Mouse (Mus musculus): ENCODE data around the gene Cyth4. TPM values are rescaled to one million over a fixed set of nuclear protein-coding genes. Genes with fewer than 3 reads are reported as not detected.
A peak's percentile ranks its signal among the peaks of the same experiment; 100 is the strongest.

The Cyth4 gene
- 1 to 10 TPM; 5.5 to 5.8 TPM for total RNA-seq (2021)

DNA sequence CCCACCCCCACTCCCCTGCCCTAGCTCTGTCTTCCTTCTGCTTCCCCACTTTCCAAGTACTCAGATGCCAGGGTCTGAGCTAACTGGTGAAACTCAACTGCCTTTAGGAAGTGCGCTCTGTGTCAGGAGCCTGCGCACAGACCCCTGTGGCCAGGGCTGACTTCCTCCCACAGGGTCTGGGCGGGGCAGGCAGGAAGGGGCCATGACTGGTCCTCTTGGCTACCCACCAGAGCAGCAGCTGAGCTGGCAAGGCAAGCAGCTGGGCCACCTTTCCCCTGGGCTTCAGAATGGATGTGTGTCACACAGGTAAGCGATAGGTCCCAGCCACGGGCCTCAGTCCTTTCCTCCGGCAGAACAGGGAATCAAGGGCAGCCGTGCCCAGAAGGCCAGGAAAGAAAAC, at the start of gene Cyth4:
TSS of gene Cyth4 (plus strand) at position 134 of the 400 bp plus-strand sequence.
- peak; percentile 40 for DNase-seq (ENCODE audit: low spot score)
- intact Hi-C loops (cut with DNase I): no loop called here

DNA sequence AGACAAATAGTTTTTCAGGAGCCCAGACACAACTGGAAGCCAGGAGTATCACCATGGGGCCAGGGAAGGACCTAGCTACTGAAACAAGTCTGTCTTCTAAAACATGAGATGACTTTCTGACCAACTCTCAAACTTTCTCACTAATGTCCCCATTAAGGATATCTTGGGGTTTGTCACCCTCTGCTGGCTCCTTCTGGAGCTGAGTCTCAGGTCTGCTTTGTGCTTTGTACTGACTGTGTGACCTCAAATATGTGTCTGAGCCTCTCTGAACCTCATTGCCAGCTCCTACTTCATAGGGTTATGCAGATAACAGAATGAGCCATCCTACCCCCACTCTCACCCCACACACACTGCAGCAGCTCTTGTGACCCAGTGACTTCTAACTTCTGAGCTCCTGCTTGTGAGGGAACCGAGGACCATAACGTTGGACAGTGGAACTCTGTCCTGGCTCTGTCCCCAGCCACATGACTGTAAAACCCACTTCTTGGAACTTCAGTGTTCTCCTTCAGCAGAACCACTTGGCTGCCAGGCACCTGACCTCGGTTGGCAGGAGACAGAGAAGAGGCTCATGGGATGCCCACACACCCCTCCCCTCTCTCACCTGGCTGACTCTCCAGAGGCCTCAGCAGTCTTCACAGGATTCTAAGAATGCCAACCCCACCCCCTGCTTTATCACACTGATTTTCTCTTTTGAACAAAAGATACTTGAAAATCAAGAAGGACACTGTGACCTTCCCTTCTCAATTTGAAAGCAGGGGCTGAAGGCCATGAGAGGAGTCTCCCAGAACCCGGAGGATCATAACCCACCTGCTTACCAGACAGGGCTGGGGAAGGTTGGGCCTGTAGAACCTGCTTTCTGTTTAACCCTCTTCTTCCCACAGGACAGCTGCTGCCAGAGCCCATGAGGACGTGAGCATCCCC, 49.2 kb upstream of the Cyth4 start:
- intact Hi-C loops (cut with DNase I): loop anchor here (5.0 kb wide), 1 partner anchor 35 kb away; no protein-coding TSS in a partner anchor
- no peak for DNase-seq (ENCODE audit: low spot score)

DNA sequence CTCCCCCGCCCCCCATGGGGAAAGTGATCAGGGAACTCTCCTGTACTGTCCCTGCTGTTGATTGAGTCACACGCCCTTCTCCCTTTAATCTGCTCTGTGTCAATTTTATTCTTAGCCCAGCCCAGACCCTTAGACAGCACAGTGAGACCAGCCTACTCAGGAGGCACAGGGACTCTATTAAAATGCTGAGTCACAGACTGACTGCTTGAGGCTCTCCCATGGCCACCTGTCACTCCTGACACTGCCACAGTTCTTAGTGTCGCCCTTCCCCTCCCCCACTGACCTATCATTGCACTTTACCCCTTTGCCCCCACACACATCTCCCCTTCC, 48.5 kb upstream of the Cyth4 start:
- no peak for DNase-seq (ENCODE audit: low spot score)
- intact Hi-C loops (cut with DNase I): loop anchor here (5.0 kb wide), 1 partner anchor 36 kb away; no protein-coding TSS in a partner anchor

DNA sequence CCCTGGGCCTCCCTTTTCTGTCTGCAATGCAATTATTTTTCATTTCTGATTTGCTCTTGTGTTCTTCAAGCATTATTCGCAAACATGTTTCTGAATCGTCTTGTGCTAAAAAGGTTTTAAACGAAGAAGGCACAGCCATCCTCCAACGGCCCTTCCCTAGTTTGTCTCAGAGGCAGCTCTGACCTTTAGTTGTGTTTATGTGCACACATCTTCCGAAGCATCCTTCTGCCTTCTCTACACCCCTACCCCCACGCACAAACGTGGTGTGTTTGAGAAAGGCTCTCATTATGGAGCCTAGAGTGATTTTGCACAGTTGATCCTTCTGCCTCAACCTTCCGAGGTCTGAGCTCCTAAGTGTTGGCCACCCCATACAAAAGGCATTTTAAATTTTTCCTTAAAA, 48.1 kb upstream of the Cyth4 start:
- no peak for DNase-seq (ENCODE audit: low spot score)
- intact Hi-C loops (cut with DNase I): loop anchor here (5.0 kb wide), 1 partner anchor 36 kb away; no protein-coding TSS in a partner anchor

DNA sequence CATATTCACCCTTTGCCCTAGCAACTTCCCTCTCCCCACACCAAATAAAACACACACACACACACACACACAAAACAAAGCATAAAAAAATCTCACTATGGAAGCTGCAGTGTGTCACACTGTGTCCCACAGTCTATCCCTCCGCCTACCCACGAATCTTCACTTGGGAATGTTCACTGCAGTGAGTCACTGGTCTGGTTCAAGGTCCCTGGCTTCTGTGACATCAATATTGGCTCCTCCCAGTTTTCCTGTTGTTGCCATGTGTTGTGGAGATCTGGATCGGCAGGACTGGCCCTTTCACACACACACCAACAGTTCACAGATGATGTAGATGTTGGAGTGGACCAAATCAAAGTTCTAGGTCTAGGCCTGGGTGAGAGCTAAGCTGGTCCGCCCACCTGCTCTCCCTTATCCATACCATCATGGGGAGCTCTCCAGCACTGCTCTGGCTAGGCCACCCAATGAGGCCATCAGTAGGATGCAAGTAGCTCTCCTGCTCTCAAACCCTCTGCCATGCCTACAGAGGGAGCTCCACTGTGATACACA, 47.6 kb upstream of the Cyth4 start:
- DNase-seq (ENCODE audit: low spot score): no peak
- intact Hi-C loops (cut with DNase I): loop anchor here (5.0 kb wide), 1 partner anchor 37 kb away; no protein-coding TSS in a partner anchor

DNA sequence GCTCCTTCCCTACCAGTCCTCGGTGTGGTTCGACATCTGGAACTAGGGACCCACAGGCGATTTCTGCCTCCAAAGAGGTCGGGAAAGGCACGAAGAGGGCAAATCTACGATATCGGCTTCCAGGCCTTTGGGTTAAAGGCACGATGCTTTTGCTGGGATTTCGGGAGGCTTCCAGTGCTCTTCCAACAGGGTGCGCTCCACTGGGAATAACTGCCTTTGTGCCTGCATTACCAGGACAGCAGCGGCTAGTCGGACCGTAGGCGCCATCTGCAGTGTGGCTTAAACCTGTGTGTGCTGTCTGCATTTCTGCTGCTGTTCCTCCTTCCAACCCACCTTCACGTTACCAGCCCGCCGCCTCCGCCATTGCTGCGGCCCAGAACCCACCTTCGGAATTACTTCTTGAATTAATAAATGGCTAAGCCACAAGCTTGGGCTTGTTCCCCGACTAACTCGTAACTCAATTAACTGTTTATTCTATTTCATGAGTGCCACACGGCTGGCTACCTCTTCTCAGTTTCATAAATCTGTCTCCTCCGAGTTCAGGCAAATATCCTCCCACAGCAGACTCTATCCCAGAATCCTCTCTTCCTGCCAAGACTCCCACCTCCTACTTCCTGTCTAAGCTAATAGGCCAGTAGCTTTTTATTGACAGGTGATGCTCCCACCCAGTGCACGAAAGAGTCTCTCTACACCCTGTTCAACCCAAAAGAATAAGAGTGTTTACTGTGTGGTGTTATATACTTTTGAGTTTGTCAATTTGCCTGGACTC, 42.1 kb upstream of the Cyth4 start:
- intact Hi-C loops (cut with DNase I): no loop called here
- no peak for DNase-seq (ENCODE audit: low spot score)

DNA sequence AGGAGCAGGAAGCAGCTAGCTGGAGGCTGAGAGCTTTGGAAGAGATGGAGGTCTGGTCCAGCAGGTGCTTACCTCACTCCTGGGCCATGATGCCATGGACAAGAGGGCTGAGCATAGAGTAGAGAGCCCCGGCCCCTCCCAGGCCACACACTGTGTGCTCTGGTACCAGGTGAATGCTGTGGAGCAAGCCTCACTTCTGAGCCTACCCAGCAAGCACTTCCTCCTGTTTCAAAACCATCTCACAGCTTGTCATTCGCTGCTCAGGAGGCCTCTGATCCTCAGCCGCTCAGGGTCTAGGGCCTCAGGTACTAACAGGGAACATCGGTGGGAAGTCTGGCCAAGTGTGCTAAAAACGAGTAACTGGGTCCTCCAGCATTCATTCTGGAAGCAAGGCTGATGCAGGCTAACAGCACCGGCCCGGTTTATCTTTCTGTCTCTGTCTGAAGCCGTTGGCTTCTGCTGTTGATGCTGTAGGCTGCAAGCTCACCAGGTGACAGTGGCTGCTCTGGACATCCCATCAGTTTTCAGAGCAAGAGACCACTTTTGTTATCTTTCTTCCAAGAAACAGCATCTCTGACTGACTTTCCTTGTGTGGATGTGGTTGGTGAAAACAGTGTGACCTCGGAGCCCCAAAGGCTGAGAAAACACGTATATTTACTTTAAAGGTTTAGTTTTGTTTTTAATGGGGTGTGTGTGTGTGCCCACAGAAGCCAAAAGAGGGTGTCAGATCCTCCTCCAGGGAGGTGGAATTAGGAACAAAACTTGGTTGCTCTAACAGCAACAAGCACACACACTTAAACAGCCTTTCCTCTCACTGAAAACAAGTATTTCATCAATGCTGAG, 38.9 kb upstream of the Cyth4 start:
- DNase-seq (ENCODE audit: low spot score): no peak
- intact Hi-C loops (cut with DNase I): no loop called here

DNA sequence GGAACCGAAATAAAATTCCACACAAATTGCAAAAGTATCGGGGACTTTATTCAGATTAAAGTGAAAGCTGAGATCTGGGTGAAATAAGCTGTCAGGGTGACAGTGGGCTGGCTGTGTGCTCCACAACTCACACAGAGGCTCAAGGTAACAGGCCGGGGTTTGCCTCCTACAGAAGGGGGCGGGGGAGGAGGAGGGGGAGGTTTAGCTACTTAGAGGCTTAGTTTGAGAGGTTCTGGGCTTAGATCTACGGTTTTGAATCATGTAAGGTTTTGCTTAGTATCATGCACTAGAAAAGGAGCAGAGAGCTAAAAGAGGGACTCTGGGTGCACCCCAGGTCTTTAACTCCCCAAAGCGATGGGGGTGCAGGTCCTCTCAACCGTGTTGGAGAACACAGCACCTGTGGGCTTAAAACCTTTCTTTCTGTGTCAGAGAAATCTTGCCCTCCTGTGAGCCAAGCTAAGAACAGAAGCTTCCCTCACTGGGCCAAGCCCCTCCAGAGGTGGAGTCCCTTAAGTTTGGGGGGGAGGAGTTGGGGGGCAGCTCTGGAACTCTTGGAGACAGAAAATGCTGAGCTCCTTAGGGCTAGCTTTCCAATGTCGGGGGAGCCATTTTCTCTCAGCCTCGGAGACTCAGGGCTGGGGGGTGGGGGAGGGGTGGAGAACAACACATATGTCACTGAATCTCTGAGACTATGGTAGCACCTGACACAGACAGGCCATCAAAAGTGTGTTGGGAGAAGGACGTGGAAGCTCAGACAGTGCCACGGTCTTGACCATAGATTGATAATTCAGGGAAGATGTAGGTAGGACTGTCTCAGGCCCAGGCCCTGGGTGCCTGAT, 37.5 kb upstream of the Cyth4 start:
- intact Hi-C loops (cut with DNase I): no loop called here
- no peak for DNase-seq (ENCODE audit: low spot score)

DNA sequence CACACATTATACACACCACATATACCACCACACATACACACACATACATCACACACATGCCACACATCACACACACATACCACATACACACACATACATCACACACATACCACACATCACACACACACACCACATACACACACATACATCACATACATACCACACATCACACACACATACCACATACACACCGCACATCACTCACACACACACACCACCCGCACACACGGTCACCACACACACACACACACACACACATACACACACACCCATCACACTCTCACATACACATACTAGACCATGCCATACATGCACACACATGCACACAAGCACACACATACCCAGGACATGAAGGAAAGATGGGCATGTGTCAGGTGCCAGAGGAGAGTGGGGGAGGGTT, 33.5 kb upstream of the Cyth4 start:
- intact Hi-C loops (cut with DNase I): no loop called here

DNA sequence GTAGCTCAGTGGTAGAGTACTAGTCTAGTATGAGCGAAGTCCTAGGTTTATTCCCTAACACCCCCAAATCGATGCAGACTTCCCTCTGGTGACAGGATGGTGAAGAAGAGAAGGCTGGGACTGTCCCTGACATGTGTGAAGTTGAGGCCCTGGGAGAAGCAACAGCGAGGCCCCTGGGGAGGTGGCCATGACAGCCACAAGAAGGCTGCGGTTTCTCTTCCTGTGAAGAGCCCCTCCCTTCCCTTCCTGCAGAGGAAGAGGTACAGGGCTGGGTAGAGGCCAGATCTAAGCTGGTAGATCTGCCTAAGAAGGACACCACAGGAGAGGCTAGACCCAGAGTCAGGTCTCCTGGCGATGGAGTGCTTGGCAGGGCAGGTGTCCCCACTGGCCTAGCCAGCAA, 32.9 kb upstream of the Cyth4 start:
- DNase-seq (ENCODE audit: low spot score): no peak
- intact Hi-C loops (cut with DNase I): no loop called here

More for the DNA sequence above, 33.5 kb upstream of the Cyth4 start:
- no peak for DNase-seq (ENCODE audit: low spot score)

DNA sequence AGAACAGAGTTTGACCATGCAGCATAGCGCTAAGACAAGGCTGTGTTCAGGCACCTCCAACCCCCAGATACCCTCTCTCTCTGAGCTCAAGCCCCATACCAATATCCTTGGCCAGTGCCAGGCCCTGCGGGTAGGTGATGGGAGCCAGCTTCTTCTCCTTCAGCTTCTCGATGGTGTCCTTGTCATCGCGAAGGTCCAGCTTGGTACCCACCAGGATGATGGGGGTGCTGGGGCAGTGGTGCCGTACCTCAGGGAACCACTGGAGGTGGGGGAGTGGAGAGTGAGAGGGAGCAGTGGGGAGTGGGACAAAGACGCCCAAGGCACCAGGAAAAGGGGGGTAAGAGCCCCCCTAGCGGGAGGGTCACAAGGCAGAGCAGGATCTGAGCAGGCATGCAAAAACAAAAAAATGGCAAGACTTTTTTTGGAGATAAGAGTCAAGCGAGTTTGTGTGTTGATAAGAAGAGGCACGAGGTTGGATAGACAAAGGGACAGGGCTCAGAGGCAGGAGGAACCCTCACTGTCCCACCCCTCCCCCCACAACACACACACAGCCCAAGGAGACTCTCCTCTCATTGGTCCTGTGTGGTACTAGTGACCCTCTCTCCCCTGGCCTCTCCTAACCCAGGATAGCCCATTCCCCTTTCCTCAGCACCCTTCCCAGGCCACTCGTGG, 31.9 kb upstream of the Cyth4 start:
- intact Hi-C loops (cut with DNase I): no loop called here
- DNase-seq (ENCODE audit: low spot score): no peak

DNA sequence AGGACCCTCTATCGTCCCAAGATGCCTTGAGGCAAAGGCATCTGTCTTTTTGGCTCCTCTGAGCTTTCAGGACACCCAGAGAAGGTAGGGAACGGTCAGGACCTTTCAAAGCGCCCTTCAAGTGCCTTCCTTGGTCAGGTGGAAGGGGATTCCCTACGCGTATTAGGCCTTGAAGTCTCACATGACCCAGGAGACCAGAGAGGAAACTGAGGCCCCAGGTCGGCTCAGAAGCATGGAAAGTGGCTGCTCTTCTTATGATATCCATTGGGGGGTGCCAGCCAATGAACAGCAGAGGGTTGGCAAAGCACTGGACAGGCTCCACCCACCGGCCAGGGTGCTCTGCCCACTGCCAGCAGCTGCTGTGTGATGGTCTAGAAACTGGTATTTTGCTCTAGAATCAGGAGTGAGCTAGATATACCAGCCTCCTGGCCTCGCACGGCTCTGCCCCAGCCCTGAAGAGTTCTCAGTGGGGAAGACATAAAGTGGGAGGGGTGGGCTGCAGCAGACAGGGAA, 29.2 kb upstream of the Cyth4 start:
- intact Hi-C loops (cut with DNase I): no loop called here
- DNase-seq (ENCODE audit: low spot score): no peak

DNA sequence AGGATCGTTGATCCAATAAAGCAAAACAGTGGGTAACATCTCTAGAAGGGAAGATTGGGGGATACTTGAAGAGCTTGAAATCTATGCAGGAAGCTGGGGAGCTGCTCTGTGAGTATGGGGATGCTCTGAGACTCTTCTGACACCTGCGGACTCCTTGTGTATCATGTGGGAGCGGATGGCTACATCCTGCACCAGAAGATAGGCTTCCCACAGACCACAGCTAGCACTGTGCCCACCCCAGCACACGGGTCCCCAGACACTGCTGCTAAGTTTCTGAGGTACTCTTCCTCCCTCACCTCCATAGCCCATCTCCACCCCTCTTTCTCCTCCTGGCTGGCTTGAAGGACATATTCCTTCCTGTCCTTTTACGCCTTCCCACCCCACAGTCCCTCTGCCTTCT, 26.7 kb upstream of the Cyth4 start:
- intact Hi-C loops (cut with DNase I): no loop called here
- DNase-seq (ENCODE audit: low spot score): no peak

DNA sequence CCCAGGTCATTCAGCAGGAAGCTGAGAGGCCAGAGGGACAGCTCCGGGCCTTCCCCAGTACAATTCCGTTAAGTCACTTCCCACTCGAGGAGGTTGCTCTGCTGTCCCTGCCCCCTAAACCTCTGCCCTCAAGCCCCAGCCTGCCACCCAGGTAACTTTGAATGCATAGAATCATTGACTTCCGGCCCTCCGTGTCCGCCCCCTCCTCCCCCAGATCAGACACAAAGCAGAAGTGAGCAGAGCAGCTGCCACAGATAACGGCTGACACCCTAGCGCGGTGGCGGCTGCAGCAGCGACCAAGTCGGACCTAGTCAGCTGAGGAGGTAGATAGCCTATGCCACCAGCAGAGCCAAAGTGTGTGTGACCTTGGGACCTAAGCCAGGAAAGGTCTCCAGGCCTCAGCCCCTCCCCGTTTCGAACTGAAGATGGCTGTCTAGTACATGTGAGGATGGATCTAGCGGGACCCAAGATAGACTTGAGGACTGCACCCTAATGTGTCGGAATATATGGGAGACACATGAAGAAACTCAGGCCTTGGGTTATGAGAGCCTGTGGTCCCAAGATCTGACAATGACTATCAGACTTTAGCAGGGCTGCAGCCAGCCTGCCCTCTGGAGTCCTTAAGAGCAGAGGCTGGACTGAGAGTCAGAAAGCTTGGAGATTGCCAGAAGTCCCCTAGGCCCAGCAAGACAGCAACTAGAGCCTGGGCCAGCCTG, 25.1 kb upstream of the Cyth4 start:
- intact Hi-C loops (cut with DNase I): no loop called here
- no peak for DNase-seq (ENCODE audit: low spot score)

DNA sequence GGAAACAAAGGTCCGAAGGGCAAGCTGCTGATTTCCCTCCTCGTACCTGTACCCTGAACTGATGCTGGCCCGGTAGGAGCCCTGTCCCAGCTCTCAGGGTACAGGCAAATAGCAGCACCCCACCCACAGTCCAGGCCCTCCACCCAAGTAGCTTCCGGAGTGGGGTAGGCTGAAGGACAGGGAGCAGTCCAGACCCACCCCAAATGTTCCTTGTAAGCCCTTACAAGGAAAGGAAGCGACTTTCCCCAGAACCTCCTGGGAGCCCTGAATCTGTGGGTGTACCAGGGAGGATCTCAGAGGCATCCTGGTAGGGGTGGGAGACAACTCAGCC, 24.6 kb upstream of the Cyth4 start:
- DNase-seq (ENCODE audit: low spot score): no peak
- intact Hi-C loops (cut with DNase I): no loop called here

DNA sequence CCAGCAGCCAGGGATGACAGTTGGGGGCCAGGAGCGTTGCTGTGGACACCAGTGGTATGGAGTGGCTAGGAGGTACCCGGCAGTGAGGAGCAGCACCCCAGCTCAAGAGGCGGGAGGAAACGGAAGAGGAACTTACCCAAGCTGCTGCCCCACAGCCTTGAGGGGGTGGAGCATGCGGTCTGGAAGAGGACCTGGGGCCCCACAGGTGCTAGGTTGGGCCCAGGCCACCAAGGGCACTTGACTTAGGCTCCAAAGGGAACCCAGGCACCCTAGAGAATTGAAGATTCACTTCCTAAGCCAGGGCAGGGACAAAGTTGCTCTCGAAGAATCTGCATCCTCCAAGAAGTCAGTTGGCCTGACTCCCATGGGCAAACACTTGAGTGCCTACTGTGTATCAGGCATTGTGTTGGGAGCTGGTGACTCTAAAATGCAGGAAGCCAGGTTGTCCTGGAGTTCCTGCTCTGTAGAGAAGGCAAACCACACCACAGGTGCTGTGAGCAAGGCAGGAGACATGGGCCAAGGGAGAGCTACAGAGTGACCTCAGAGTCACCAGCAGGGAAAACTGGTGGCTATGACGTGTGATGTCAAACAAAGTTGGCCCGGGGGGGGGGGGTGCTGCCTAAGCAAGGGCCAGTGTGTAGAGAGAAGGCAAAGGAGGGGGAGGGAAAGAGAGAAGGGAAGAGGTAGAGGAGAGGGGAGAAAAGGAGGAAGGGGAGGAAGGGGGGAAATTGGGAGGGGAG, 24.0 kb upstream of the Cyth4 start, which contains the start of gene Rac2:
TSS of gene Rac2 (minus strand) at position 126 of the 740 bp plus-strand sequence.
- DNase-seq (ENCODE audit: low spot score): no peak

DNA sequence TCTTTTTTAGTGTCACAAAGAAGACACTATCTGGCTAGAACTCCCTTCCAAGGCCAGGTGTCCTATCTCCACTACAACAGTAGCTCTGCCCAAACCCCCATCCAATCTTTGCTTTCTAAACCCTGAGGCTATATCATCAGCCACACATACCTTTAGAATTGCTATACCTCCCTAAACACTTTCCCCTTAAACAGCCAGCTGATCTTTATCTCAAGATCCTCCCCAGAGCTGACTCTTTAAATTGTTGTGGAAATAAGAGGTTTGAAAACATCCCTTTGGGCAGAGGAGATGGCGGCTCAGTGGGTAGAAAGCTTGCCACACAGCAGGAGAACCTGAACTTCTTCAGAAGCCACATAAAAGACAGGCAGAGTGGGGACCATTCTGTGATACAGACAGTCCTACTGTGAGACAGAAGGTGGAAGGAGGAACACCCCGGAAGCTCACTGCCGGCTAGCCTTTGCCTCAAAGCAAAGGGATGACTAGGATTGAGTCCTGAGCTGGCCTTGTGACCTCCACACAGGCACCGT, 20.5 kb upstream of the Cyth4 start:
- intact Hi-C loops (cut with DNase I): no loop called here
- no peak for DNase-seq (ENCODE audit: low spot score)

More for the DNA sequence above, 24.0 kb upstream of the Cyth4 start, which contains the start of gene Rac2:
- intact Hi-C loops (cut with DNase I): no loop called here

Data from heart, postnatal 25 days (tissue).